Mouse (Mus musculus) CH12.LX (cell line): Measurements from ENCODE around the gene Ms4a4d.

ENCODE experiments used
- CTCF ChIP-seq, 2 experiments: IDR thresholded peaks in 1 of 2; conservative IDR thresholded peaks in 1 of 2; 2 replicates each; pipeline ENCODE4 v1.5.1; 2011 to 2012; ENCODE audit warnings: low read depth in 2 of 2, low read length in 2 of 2, improper control_type of control experiment in 1 of 2, inconsistent platforms in 1 of 2, mild to moderate bottlenecking in 1 of 2, moderate library complexity in 1 of 2
- KAT2A ChIP-seq: IDR thresholded peaks from 2 replicates; pipeline ENCODE4 v1.6.1; 2012; ENCODE audit warnings: low read length, improper control_type of control experiment, inconsistent platforms; ENCODE audit not compliant: insufficient replicate concordance
- MAFK ChIP-seq: IDR thresholded peaks from 2 replicates; pipeline ENCODE4 v1.6.1; 2011; ENCODE audit warnings: low read length, improper control_type of control experiment; ENCODE audit not compliant: insufficient replicate concordance
- POLR2AphosphoS2 ChIP-seq: IDR thresholded peaks from 2 replicates; pipeline ENCODE4 v1.6.1; 2011; ENCODE audit warnings: low read depth, low read length, improper control_type of control experiment
- SIN3A ChIP-seq: IDR thresholded peaks from 2 replicates; pipeline ENCODE4 v1.6.1; 2012; ENCODE audit warnings: low read length, improper control_type of control experiment, inconsistent platforms
- SMC3 ChIP-seq: IDR thresholded peaks from 2 replicates; pipeline ENCODE4 v1.6.1; 2011; ENCODE audit warnings: low read depth, low read length, improper control_type of control experiment

DNA sequence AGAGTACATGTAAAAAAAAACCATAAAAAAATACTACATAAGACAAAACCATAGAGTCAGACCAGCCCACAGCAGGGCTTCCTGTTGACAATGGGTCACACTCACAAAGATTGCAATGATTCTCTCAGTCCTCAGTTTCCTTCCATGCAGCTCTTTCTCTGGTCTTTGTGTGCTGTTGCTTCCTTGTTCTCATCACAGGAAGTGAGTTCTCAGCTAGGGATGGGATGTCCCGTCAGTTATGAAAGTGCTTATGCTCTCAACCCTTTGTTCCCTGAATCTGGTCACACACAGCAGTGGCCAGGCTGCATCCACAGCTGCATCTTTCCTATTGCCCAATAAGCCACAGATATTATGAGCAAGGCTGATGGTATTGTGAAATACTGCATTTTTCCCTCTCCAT is 23.1 kb upstream of the Ms4a4d start:
- TF ChIP-seq KAT2A: no peak
- TF ChIP-seq MAFK: no peak
- TF ChIP-seq SIN3A: no peak
- no peak for TF ChIP-seq CTCF (conservative IDR thresholded peaks at IDR 0.05 in 1 of 2, IDR thresholded peaks at IDR 0.05 in 1 of 2; ENCODE audit: low read depth in 2 of 2, low read length in 2 of 2)
- no peak for TF ChIP-seq SMC3
- TF ChIP-seq POLR2AphosphoS2: no peak
